Mouse (Mus musculus) retina, adult 2 months (tissue): ENCODE results near the gene Asb6.

ENCODE experiments used
- DNase-seq: peaks from one replicate; pipeline ENCODE4 v3.0.0-alpha.2; 2012; ENCODE audit warnings: low read depth, low spot score

Asb6 gene

DNA sequence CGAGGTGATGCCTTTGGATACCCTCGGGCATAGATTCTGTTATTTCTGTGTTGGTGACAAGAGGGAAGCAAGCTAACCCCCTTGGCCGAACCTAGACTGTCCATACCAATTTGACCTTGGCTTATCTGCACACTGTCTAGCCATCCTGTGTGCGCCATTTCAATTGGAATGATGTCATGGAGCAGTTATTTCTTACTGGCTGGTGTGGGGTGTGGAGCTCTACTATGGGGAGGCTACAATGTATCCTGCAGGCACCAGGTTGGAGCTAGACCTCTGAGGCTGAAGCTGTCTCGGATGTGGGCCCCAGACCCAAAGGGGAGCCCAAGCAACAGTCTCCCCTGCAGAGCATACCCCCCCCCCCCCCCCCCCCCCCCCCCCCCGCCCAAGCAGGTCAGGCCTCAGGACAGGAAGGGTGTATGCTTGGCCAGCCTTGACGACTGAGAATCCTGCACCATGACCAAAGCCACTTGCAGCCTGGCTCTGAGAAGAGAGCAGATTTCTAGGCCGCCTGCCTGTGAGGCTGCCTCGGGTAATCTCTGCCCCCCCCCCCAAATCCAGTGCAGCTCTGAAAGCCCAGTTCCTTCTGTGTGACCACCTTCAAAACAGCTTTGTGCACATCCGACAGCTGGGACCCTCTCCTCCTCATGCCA, 4.4 kb upstream of the Asb6 start, which contains the start of gene Prrx2:
Gene Prrx2 (plus strand): TSS at position 600 of the 650 bp plus-strand sequence.
- no peak for DNase-seq

DNA sequence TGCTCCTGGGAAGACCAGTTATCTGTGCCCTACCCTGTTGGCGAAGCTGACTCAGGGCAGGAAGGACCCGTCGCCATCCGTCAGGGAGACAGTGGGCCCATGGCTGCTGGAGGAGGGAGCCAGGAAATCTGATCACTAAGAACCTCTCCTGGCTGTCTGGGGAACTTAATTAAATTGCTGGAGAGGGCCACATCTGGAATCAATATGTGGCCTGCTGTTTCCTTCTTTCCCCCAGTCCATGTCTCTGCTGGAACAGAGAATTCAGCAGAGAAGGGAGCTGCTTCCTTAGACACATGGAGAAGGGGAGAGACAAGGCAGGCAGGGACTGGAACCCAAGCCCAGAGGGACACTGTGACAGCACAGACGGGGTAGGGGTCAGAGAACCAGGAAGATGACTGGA, 3.5 kb upstream of the Asb6 start:
- no peak for DNase-seq

DNA sequence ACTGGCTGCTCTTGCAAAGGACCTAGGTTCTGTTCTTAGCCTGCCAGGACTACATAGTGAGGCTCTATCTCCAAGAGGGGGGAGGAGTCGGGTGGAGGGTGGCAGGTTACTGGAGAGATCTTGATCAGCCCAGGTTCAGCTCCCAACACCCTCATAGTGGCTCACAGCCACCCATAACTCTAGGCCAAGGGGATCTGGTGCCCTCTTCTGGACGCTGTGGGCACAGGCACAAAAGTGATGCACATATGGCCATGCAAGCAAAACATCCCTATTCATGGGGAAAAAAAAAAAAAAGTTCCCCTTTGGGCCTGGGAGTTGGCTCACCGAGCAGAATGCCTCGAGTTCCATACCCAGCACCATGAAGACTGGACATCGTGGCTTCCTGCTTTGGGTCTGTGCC, 818 bp downstream of the Asb6 start:
- DNase-seq, result no peak

DNA sequence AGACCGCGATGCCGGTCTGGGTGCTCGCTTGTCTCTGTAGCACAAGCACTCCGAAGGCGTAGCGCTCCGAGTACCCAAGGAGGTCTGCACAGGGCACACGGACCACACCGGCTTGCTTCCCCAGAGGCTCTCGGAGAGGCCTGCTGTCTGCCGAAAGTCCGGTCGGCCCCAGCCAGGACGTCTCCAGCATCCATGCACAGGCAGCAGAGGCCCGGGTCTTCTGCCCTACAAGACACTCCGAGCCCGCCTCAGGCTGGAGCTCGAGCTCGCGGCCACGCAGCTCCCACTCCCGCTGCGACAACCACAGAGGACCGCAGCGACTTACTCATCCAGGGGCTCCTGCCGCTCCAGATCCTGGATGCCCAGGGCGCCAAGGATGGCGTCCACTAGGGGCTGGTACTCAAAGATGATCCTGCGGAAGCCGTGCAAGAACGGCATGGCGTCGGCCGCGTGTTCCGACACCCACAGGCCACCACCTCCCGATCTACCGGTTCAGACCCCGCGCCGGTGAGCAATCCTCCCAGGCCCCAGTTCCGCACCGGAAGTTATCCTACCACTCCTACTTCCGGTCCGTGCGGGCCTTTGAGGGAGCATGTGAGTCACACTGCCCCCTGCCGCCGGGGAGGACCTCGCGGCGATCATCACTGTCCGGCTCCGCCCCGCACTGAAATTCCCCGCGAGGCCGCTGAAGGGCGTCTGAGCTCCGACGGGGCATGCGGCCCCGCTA, 2.2 kb downstream of the Asb6 start:
- peak; percentile 86 for DNase-seq

DNA sequence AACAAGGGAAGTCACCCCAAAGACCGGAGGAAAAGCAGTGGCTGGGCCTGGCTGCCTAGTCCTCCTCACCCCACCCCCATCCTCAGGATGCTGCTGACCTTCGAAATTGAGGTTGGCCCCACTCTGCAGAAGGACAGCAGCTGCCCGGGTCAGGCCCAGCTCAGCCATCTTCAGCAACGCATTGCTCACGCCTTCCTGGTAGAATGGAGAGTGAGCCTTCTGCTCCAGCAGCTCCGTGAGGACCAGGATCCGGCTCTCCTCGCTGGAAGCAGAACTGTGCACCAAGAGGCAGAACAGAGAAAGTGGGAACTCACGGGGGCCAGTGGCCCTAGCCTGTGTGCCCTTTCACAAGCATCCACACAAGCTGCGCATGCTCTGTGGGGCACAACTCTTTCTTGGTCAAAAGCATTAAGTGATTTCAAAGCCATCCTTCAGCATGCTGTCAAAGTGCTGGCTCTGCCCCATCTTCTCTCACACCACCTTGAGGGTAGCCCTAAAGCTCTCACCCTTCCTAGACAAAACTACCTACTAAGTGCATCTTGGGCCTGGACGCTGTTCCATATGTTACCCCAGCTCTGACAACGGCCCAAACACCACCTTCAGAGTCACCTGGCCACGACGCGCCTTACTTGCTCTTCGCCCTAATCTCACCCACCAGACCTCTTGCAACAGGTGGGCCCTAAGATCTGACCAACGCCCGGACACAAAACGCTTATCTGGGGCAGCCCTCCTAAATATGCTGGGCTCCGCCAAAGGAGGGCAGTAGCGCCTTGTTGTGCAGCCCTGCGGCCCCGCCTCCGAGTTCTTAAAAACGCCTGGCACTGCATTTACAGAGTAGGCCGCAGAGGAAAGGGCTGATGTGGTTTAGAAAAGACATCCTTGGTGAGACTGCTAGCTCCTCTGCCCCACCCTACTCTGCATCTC, 3.0 kb downstream of the Asb6 start:
- DNase-seq, result no peak

DNA sequence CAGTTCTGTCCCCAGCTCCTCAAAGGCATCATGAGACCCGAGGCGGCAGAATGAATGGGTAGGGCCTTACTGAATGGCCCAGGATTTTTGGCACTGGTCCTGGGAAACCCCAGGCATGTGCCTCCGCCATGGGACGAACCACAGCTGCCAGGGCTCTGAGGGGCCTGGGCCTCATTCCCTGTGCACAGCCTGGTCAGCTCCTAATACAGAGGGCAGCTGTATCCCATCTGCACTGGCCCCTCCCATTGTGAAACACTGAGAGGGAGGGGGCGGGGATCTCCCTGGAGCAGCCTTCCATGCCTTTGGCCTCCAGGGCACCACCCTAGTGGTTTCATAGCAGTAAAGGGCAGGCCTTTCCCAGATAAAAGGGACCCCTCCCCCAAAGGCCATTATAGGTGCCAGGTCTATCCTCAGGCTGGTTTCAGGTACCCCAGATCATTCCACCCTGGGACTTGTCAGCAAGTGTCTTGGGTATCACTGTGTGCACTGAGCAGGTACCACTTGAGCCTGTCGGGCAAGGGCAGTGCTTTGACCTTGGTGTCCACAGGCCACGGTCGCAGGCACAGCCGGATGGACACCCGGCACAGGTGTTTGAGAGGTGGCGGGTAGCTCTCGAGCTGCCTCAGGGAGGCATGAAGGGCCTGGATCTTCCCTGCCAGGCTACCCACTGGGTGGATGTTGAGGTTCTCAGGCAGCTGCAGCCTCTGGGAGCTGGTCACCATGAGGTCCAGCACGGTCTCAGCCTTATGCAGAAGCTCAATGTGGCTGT, 6.6 kb downstream of the Asb6 start:
- no peak for DNase-seq

DNA sequence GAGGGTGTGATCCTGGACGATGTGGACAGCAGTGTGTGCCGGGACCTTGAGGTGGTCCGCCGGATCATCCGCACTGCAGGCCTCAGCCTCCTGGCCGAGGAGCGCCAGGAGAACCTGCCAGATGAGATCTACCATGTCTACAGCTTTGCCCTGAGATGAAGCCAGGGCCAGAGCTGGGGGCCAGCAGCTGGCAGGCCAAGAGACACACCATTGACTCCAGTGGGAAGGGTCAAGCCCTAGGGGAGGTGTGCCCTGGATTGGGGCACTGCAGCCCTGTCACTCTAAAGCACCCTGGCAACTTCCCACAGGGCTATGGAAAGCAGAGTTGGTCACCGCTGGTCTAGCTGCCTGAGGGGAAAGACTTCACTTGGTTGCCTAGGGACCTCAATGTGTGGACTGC, 7.7 kb downstream of the Asb6 start:
- no peak for DNase-seq

DNA sequence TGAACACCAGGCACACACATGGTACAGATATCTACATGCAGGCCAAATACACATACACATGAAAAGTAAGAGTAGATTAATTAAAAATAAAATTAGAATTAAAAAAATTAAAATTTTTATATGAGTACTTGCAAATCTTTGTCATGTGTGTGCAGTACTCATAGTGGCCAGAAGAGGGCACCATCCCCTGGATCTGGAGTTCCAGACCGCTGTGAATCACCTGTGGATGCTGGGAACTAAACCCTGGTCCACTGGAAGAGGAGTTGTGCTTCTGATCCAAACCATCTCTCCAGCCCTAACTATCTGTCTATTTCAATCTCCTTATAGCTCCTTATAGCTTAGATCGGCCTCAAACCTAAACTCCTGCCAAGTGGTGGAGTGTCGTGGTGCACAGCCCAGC, 9.1 kb downstream of the Asb6 start:
- no peak for DNase-seq

DNA sequence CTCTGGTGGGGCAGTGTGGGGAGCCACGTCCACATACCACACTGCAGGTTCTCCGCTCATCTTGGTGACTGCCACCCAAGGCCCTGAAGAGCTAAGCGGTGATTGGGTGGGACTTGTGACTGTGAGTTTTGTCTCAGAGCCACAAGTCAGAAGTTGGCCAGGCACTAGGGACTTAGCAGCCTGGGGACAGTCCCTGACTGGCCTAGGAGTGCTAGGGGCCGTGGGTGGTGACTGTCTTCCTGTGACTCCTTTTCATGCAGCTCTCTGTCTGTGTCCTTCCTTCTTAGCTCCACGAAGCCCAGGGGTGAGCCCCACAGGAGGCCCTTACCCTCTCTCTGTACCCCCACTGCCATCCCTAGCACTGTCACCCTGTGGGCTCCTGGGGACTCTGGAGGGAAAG, 10.3 kb downstream of the Asb6 start:
- no peak for DNase-seq

DNA sequence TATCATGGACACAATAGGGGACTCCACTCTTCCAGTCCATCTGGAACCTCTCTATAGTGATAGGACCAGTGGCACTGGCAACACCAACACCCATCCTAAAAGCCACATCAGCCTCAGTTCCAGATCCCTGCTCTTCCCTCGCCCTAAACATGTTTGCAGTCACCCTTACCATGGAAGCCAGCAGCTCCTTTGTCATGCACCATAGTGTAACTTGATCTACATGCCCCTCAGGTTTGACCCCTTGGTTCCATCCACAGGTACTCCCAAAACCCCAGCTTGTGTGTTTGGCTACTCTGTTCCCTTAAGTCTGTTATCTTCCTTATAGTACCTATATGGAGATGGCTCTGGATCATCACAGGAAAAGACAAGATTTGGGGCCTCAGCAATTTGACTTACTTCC, 13.8 kb downstream of the Asb6 start:
- no peak for DNase-seq

DNA sequence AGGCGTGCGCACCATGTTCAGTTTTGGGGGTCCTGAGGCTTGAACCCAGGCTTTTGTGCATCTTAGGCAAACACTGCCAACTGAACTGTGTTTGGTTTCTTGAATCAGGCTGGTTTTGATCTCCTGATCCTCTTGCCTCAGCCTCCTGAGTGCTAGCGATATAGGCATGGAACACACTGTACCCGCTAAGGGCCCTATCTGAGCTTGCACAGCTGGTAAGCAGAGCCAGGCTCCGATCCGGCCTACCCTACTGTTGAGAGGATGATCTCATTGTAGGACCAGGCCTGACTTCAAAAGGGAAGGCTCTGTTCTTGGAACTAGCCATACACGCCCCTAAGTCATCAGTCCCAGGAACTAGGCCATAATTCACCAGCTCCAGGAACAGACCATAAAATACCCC, 19.6 kb downstream of the Asb6 start:
- DNase-seq, result no peak

DNA sequence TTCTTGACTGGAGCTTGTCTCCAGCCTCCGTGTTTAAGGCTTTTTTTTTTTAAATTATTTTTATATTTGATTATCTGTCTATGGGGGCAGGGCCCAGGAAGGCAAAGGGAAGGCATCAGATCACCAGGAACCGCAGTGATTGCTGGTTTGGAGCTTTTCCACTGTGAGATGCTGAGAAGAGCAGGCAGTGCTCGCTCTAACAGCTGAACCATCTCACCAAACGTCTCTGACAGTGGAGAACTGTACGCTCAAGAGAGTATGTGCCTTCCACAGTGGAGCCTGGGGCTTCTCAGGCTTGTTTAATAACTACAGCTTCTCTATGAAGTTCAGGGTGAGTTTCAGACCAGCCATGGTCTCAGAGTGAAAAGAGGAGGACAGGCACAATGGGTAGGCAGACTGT, 20.6 kb downstream of the Asb6 start:
- no peak for DNase-seq

DNA sequence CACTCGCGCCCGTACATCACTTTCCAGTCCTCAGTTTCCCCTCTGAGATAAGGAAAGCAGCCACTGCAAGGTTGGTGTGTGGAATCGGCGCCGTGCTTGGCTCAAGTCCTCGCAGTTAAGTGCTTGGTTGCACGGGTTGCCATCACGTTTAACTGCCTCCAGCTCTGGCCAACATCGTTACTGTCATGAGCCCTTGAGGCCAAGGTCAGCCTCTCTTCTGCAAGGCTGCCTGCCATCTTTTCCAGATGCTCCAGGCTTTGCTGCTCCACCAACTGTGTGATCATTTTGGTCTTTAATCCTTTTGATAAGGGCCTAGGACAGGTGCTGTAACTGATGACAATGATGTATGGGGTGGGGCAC, 21.9 kb downstream of the Asb6 start:
- DNase-seq, result no peak

DNA sequence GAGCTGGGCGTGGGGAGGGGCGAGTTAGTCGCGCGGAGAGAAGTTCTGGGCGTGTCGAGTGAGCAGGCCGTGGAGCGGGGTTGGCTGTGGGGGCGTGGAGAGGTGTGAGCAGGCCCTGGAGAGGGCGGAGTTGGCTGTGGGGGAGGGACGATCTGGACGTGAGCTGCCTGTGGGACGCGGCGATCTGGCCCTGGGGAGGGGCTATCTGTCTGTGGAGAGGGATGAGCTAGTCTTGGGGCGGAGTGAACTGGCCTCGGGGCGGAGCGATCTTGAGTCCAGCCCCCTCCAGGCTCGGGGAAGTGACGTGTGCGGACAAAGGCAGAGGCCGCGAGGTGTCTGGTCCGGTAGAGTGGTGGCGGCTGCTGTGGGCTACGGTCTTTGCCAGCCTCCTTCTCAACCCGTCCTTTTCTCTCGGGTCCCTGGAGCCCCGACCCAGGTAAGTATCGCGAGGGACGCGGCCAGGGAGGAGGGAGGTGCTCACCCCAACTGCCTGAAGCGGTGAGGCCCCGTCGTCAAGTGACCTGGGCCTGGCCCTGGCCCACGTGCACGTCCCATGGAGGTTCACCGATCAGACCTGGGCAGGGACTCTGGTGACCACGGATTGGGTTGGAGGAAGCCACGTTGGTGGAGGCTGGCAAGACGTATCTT, 22.4 kb downstream of the Asb6 start, which contains the start of gene Ntmt1:
Gene Ntmt1 (plus strand): TSS at position 179 of the 648 bp plus-strand sequence.
- DNase-seq, result peak; percentile 97

DNA sequence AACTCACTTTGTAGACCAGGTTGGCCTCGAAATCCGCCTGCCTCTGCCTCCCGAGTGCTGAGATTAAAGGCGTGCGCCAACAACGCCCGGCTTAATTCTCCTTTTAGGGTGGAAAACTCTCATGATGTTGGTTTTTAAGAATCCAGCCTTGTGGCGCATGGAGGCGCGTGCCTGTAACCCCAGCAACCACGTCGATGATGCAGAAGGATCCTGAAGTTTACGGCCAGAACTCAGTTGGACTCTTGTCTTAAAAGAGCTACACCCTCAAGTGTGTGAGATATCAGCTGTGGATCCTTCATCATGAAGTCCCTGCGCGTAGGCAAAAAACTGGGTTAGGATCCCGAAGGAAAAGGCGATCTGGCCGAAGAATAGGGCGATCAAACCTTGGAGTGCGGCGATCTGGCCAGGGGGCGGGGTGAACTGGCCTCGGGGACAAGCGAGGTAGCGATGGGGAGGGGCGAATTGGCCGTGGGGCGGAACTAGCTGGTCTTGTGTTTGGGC, 22.9 kb downstream of the Asb6 start:
- DNase-seq, result no peak

DNA sequence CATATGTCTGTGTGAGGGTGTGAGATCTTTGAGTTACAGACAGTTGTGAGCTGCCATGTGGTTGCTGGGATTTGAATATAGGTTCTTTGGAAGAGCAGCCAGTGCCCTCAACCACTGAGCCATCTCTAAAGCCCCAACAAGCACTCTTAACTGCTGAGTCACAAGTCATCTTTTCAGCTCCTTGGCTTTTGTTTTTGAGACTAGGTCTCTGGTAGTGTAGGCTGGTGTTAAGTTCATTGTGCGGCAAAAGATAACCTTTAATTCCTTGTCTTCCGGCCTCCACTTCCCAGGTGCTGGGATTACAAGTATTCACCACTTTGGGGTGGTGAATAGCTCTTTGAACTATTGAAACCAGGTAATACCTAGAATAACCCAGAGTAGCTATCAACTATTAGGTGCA, 24.1 kb downstream of the Asb6 start:
- no peak for DNase-seq

DNA sequence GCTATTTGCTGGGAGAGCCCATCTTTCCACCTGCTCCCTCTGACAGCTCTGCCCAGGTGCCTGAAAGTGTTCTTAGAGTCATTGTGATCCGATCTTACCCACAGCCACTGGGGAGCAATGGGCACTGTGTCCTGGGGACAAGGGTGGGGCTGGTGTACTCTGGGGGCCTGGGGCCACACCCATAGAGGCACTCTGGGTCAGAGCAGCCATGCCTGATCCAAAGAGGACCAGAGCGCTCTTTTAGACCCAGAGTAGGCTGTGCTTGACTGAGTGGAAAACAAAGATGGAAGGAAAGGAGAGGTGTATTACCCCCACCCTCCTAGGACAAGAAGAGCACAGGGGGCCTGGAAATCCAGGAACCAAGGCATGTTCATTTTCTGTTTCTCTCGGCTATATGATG, 26.5 kb downstream of the Asb6 start, which contains the start of gene 1700001O22Rik:
Gene 1700001O22Rik (minus strand): TSS at position 58 of the 400 bp plus-strand sequence.
- DNase-seq, result no peak

DNA sequence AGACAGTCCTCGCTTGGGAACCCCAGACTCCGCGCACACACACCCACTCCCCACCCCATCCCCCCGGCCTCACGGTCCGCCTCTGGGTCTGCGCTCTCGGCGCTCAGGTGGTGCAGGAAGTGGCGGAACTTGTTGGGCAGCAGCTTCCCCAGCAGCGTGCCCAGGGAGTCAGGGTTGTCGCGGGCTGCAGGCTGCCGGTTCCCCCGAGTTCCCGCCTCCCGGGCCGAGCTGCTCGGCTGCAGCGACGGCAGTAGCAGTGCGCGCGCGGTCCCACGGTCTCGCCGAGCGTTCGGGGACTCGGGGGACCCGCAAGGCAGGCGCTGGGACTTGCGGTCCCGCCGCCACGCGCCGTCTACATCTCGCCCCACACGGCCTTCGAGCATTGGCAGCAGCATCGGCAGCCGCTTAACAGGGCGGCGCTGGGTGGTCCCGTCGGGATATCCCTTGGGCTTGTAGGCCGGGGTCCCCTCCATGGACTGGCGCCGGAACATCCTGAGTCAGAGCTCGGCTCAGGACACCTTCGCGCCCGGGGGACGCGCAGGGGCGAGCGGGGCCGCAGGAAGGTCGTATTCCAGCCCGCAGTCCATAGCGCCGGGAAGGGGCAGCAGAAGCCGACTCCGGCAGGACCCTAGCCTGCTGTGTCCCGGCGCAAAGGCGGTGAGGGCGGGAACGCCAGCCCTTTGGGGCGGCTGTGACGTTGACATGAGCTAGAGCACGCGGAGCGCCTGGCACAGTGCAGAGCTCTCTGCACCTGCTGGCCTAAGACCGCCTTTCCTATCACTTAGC, 28.9 kb downstream of the Asb6 start:
- DNase-seq, result no peak

DNA sequence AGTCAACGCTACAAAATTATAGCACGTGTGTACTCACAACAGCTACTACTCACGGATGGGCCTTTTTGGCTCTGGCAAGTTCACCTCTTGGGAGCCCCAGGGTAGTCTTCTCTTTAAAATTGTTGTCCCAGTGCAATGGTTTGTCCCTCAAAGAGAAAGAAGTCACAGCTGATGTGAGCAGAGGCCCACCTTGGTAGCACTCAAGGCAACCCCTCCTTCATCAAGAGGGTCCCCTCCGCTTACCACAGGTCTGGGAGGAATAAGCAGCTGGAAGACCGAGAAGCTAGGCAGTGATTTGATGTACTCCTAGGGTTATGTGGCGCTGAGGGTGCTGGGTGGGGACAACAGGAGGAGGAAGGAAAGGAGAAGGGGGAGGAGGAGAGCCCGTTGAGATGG, 29.5 kb downstream of the Asb6 start:
- no peak for DNase-seq

DNA sequence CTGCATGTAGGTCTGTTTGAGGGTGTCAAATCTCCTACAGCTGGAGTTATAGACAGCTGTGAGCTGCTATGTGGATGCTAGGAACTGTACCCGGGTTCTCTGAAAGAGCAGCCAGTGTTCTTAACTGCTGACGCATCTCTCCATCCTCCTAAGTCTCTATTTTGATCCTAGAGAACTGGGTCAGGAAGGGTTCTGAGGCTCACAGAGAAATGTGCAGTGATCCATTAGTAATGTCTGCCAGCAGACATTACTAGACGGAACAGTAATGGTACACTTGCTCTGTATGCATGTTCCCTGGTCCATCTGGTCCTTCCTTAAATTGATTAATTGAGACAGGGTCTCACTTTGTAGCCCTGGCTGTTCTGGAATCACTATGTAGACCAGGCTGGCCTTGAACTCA, 30.7 kb downstream of the Asb6 start:
- DNase-seq, result no peak
